Mouse (Mus musculus) C2C12 (cell line): ENCODE results near the gene Bckdha.

Source experiments
- CEBPB ChIP-seq: IDR thresholded peaks from one replicate; pipeline ENCODE4 v1.6.1; 2011; ENCODE audit warnings: low read depth, mild to moderate bottlenecking, control low read depth, moderate library complexity
- CTCF ChIP-seq: IDR thresholded peaks from one replicate; pipeline ENCODE4 v1.5.1; 2011; ENCODE audit not compliant: control insufficient read depth, insufficient read depth, insufficient read length
- FOSL1 ChIP-seq: IDR thresholded peaks from one replicate; pipeline ENCODE4 v1.8.0; 2011; ENCODE audit warnings: mild to moderate bottlenecking, low read length; ENCODE audit not compliant: poor library complexity, insufficient read depth, severe bottlenecking
- MAX ChIP-seq: IDR thresholded peaks from one replicate; pipeline ENCODE4 v1.6.1; 2011; ENCODE audit warnings: mild to moderate bottlenecking, control low read depth
- MYOD1 ChIP-seq: IDR thresholded peaks from one replicate; pipeline ENCODE4 v1.6.1; 2011; ENCODE audit warnings: low read depth; ENCODE audit not compliant: control insufficient read depth, insufficient read length
- MYOG ChIP-seq: IDR thresholded peaks from one replicate; pipeline ENCODE4 v1.6.1; 2011; ENCODE audit not compliant: control insufficient read depth, insufficient read length; ENCODE audit errors: extremely low read depth
- USF1 ChIP-seq: IDR thresholded peaks from one replicate; pipeline ENCODE4 v1.6.1; 2011; ENCODE audit warnings: low read depth, mild to moderate bottlenecking, control low read depth, moderate library complexity

DNA sequence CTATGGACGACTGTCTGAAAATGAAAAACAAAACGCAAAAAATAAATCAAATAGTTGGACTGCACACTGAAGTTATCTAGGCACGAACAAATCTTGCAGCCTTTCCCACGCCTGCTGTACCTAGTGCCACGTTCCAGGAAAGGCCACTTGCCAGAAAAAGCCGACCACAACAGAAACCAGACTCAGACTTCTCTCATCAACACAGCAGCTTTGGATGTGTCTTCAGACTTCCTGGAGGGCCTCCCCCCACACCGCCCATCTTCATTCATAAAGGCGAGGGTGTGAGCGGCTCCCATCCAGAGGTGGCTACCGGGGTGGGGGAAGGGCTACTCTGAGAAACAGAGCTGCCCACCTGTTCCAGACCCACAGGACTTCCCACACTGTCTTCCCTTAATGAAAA lies 14.6 kb downstream of the Bckdha start:
- TF ChIP-seq CTCF (no peak), MAX (no peak), MYOD1 (no peak), FOSL1 (no peak), USF1 (no peak), MYOG (no peak), CEBPB (no peak)
